Mouse (Mus musculus): ENCODE measurements around the gene Syne3. TPM values are rescaled to one million over a fixed set of nuclear protein-coding genes. Genes with fewer than 3 reads are reported as not detected.

The Syne3 gene
- polyA plus RNA-seq, 1 experiment from 2014 or later, result 0.31 TPM

DNA sequence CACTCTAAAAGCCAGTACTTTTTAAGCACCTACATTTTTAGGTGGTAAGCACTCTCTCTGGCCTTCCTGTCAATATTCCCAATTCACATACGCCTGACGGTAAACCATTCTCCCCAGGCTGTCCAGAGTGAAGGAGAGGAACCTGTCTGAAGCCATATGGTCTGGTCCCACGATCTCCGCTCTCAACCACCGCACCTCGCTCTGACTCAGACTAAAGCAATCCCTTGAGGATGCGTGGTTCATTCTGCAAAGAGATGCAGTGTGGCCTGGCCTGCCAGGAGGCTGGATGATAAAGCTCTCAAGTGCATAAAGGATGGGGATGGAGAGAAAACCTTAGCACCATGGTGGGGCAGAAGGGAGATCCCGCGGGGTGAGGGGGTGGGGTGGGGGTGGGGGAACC, 49.6 kb downstream of the Syne3 start:
- no peaks in the 10 kb centered on the region for H3K27me3 ChIP-seq (ENCODE audit: control insufficient read depth, insufficient read depth, low read length)
- WGBS, result 62% methylated on average over 9 of the region's 9 CpGs
- H3K4me3 ChIP-seq (ENCODE audit: low read depth, low read length), result no peak overlapping the region
- no peaks in the 10 kb centered on the region for H3K36me3 ChIP-seq (ENCODE audit: control insufficient read depth, insufficient read depth, low read length)
- no peak for DNase-seq (ENCODE audit: low spot score)
- H3K9me3 ChIP-seq (ENCODE audit: control insufficient read depth, low read length), result no peaks in the 10 kb centered on the region
- H3K4me2 ChIP-seq (ENCODE audit: low read depth, severe bottlenecking), result no peak overlapping the region
- no peak for ATAC-seq (ENCODE audit: insufficient number of reproducible peaks, low FRiP score, low TSS enrichment, low read depth)
- no peak overlapping the region for H3K9ac ChIP-seq (ENCODE audit: low read length)
- peaks cover 9% of the 10 kb centered on the region for H3K4me1 ChIP-seq (ENCODE audit: control insufficient read depth, insufficient read depth, low read length)
- H3K27ac ChIP-seq (replicated peaks; ENCODE audit: low read depth, low read length), result no peak overlapping the region

- Histone ChIP-seq H3K9me3 (ENCODE audit: control insufficient read depth, low read length) (no peaks in the 10 kb centered on the region), H3K27me3 (ENCODE audit: control insufficient read depth, insufficient read depth, low read length) (no peaks in the 10 kb centered on the region), H3K4me1 (ENCODE audit: control insufficient read depth, insufficient read depth, low read length) (peaks cover 4% of the 10 kb centered on the region), H3K36me3 (ENCODE audit: control insufficient read depth, insufficient read depth, low read length) (no peaks in the 10 kb centered on the region), H3K9ac (ENCODE audit: low read length) (no peak overlapping the region), H3K27ac (replicated peaks; ENCODE audit: low read depth, low read length) (no peak overlapping the region), H3K4me2 (ENCODE audit: low read depth, severe bottlenecking) (no peak overlapping the region), H3K4me3 (ENCODE audit: low read depth, low read length) (no peak overlapping the region)
- ATAC-seq (ENCODE audit: insufficient number of reproducible peaks, low FRiP score, low TSS enrichment, low read depth) (no peak), DNase-seq (ENCODE audit: low spot score) (no peak)
- 80% methylated on average over 11 of the region's 11 CpGs for WGBS
Observed at GRCm38 (mm10) chr12:104958263-104958662, 51.3 kb downstream of the Syne3 start.

DNA sequence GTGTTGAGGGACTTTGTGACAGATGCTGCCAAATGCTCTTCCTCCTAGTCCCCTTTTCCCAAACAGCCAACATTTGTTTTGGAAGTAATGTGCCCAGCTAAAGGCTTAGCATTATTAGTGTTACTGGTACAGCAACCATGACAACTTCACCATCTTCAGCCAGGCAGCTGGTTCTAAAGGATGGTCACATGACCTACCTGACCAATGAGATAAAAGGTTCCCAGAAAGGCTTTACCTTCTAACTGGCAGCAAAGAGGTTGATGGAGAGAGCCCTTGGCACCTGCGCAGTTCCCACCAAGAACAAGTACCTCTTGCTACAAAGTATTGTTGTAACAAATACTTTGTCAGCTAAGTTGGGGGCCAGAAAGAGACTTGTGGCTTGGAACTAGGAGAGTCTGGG, 52.4 kb downstream of the Syne3 start:
- H3K4me2 ChIP-seq (ENCODE audit: low read depth, severe bottlenecking), result no peak overlapping the region
- H3K36me3 ChIP-seq (ENCODE audit: control insufficient read depth, insufficient read depth, low read length), result no peaks in the 10 kb centered on the region
- DNase-seq (ENCODE audit: low spot score) (no peak), ATAC-seq (ENCODE audit: insufficient number of reproducible peaks, low FRiP score, low TSS enrichment, low read depth) (no peak)
- no peaks in the 10 kb centered on the region for H3K4me1 ChIP-seq (ENCODE audit: control insufficient read depth, insufficient read depth, low read length)
- H3K27me3 ChIP-seq (ENCODE audit: control insufficient read depth, insufficient read depth, low read length), result no peaks in the 10 kb centered on the region
- H3K9ac ChIP-seq (ENCODE audit: low read length), result no peak overlapping the region
- 100% methylated on average over 1 of the region's 1 CpGs for whole genome bisulfite sequencing
- no peak overlapping the region for H3K27ac ChIP-seq (replicated peaks; ENCODE audit: low read depth, low read length)
- no peak overlapping the region for H3K4me3 ChIP-seq (ENCODE audit: low read depth, low read length)
- H3K9me3 ChIP-seq (ENCODE audit: control insufficient read depth, low read length), result no peaks in the 10 kb centered on the region

DNA sequence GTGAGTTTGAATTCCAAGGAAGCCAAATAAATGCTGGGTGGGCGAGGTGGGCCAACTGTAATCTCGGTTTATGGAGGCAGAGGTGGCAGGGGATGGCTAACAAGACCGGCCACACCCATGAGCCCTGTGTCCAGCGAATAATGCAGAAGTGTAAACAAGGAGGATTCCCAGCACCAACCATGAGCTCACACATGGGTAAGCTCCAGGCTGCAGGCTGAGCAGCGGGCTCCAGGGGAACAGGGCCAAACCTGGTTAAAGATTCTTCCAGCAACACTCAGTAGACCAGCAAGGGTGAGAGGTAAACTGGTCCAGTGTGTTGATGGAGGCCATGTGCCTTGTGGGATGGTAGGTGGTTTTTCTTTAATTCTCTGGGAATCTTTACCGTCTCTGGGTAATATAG, 53.2 kb downstream of the Syne3 start:
- Histone ChIP-seq H3K27ac (replicated peaks; ENCODE audit: low read depth, low read length) (no peak overlapping the region), H3K9me3 (ENCODE audit: control insufficient read depth, low read length) (no peaks in the 10 kb centered on the region), H3K4me3 (ENCODE audit: low read depth, low read length) (no peak overlapping the region), H3K36me3 (ENCODE audit: control insufficient read depth, insufficient read depth, low read length) (no peaks in the 10 kb centered on the region), H3K4me1 (ENCODE audit: control insufficient read depth, insufficient read depth, low read length) (no peaks in the 10 kb centered on the region), H3K9ac (ENCODE audit: low read length) (no peak overlapping the region), H3K27me3 (ENCODE audit: control insufficient read depth, insufficient read depth, low read length) (no peaks in the 10 kb centered on the region), H3K4me2 (ENCODE audit: low read depth, severe bottlenecking) (no peak overlapping the region)
- ATAC-seq (ENCODE audit: insufficient number of reproducible peaks, low FRiP score, low TSS enrichment, low read depth) (no peak), DNase-seq (ENCODE audit: low spot score) (no peak)
- WGBS, result 76% methylated on average over 6 of the region's 6 CpGs

GRCm38 (mm10) chr12:104955003-104955800, 54.4 kb downstream of the Syne3 start:
- DNase-seq (ENCODE audit: low spot score) (no peak), ATAC-seq (ENCODE audit: insufficient number of reproducible peaks, low FRiP score, low TSS enrichment, low read depth) (no peak)
- Histone ChIP-seq H3K4me2 (ENCODE audit: low read depth, severe bottlenecking) (no peak overlapping the region), H3K4me1 (ENCODE audit: control insufficient read depth, insufficient read depth, low read length) (no peaks in the 10 kb centered on the region), H3K27me3 (ENCODE audit: control insufficient read depth, insufficient read depth, low read length) (no peaks in the 10 kb centered on the region), H3K9me3 (ENCODE audit: control insufficient read depth, low read length) (no peaks in the 10 kb centered on the region), H3K4me3 (ENCODE audit: low read depth, low read length) (no peak overlapping the region), H3K36me3 (ENCODE audit: control insufficient read depth, insufficient read depth, low read length) (no peaks in the 10 kb centered on the region), H3K27ac (replicated peaks; ENCODE audit: low read depth, low read length) (no peak overlapping the region), H3K9ac (ENCODE audit: low read length) (no peak overlapping the region)
- 71% methylated on average over 17 of the region's 17 CpGs for WGBS

GRCm38 (mm10) chr12:104953941-104954340, 55.7 kb downstream of the Syne3 start:
- H3K9ac ChIP-seq (ENCODE audit: low read length), result no peak overlapping the region
- no peak overlapping the region for H3K27ac ChIP-seq (replicated peaks; ENCODE audit: low read depth, low read length)
- H3K9me3 ChIP-seq (ENCODE audit: control insufficient read depth, low read length), result no peaks in the 10 kb centered on the region
- no peak overlapping the region for H3K4me3 ChIP-seq (ENCODE audit: low read depth, low read length)
- H3K36me3 ChIP-seq (ENCODE audit: control insufficient read depth, insufficient read depth, low read length), result no peaks in the 10 kb centered on the region
- H3K27me3 ChIP-seq (ENCODE audit: control insufficient read depth, insufficient read depth, low read length), result no peaks in the 10 kb centered on the region
- 23% methylated on average over 4 of the region's 4 CpGs for WGBS
- ATAC-seq (ENCODE audit: insufficient number of reproducible peaks, low FRiP score, low TSS enrichment, low read depth), result no peak
- DNase-seq (ENCODE audit: low spot score), result peak; percentile 83
- no peak overlapping the region for H3K4me2 ChIP-seq (ENCODE audit: low read depth, severe bottlenecking)
- no peaks in the 10 kb centered on the region for H3K4me1 ChIP-seq (ENCODE audit: control insufficient read depth, insufficient read depth, low read length)

GRCm38 (mm10) chr12:104952458-104952857, 57.2 kb downstream of the Syne3 start:
- H3K4me3 ChIP-seq (ENCODE audit: low read depth, low read length), result no peak overlapping the region
- H3K9ac ChIP-seq (ENCODE audit: low read length), result 0 out of 2 replicates have a peak overlapping the region, but pooled peaks have one; percentile 12
- 12% methylated on average over 5 of the region's 5 CpGs for WGBS
- no peaks in the 10 kb centered on the region for H3K4me1 ChIP-seq (ENCODE audit: control insufficient read depth, insufficient read depth, low read length)
- no peaks in the 10 kb centered on the region for H3K36me3 ChIP-seq (ENCODE audit: control insufficient read depth, insufficient read depth, low read length)
- H3K9me3 ChIP-seq (ENCODE audit: control insufficient read depth, low read length), result no peaks in the 10 kb centered on the region
- H3K27ac ChIP-seq (replicated peaks; ENCODE audit: low read depth, low read length), result no peak overlapping the region
- ATAC-seq (ENCODE audit: insufficient number of reproducible peaks, low FRiP score, low TSS enrichment, low read depth) (peak; percentile 37; the same call in 1 of the 2 replicates), DNase-seq (ENCODE audit: low spot score) (peak; percentile 87)
- no peak overlapping the region for H3K4me2 ChIP-seq (ENCODE audit: low read depth, severe bottlenecking)
- H3K27me3 ChIP-seq (ENCODE audit: control insufficient read depth, insufficient read depth, low read length), result no peaks in the 10 kb centered on the region

DNA sequence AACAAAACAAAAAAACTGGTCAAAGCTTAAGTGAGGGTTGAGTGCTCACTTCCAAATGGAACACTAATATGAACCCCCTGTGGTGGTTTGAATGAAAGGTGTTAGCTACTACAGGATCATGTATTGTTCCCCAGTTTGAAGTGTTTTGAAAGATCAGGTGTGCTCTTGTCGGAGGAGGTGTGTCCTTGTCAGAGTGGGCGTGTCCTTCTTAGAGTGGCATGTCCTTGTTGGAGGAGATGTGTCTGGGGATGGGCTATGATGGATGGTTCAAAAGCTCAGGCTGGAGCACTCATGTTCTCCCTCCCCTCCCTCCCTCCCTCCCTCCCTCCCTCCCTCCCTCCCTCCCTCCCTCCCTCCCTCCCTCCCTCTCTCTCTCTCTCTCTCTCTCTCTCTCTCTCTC, 61.7 kb downstream of the Syne3 start:
- H3K4me2 ChIP-seq (ENCODE audit: low read depth, severe bottlenecking), result no peak overlapping the region
- DNase-seq (ENCODE audit: low spot score), result no peak
- H3K27me3 ChIP-seq (ENCODE audit: control insufficient read depth, insufficient read depth, low read length), result no peaks in the 10 kb centered on the region
- no peak overlapping the region for H3K4me3 ChIP-seq (ENCODE audit: low read depth, low read length)
- ATAC-seq (ENCODE audit: insufficient number of reproducible peaks, low FRiP score, low TSS enrichment, low read depth), result no peak
- H3K9me3 ChIP-seq (ENCODE audit: control insufficient read depth, low read length), result no peaks in the 10 kb centered on the region; the same call in 1 of the 2 replicates
- H3K4me1 ChIP-seq (ENCODE audit: control insufficient read depth, insufficient read depth, low read length), result no peaks in the 10 kb centered on the region
- 74% methylated on average over 2 of the region's 2 CpGs for WGBS
- no peak overlapping the region for H3K9ac ChIP-seq (ENCODE audit: low read length)
- no peak overlapping the region for H3K27ac ChIP-seq (replicated peaks; ENCODE audit: low read depth, low read length)
- H3K36me3 ChIP-seq (ENCODE audit: control insufficient read depth, insufficient read depth, low read length), result no peaks in the 10 kb centered on the region

DNA sequence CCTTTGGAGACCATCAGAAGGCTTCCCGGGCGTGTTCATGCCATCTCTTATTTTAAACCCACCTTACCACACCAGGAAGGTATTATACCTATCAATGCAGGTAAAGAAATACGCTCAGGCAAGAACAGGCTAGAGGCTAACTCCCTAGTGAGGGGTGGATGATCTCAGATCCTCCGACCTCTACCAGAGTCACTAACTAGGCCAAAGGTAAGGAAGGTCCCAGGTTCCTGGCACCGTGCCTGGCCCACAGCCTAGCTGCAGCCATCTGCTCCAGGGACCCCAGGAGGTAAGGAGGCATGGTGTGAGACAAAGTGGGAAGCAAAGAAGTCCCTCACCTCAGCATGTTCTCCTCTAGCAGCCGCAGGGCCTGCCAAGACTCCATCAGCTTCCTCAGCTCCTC, 63.4 kb downstream of the Syne3 start:
- H3K27me3 ChIP-seq (ENCODE audit: control insufficient read depth, insufficient read depth, low read length), result no peaks in the 10 kb centered on the region
- no peak overlapping the region for H3K27ac ChIP-seq (replicated peaks; ENCODE audit: low read depth, low read length)
- 93% methylated on average over 6 of the region's 6 CpGs for WGBS
- DNase-seq (ENCODE audit: low spot score) (no peak), ATAC-seq (ENCODE audit: insufficient number of reproducible peaks, low FRiP score, low TSS enrichment, low read depth) (no peak)
- no peak overlapping the region for H3K4me2 ChIP-seq (ENCODE audit: low read depth, severe bottlenecking)
- H3K4me1 ChIP-seq (ENCODE audit: control insufficient read depth, insufficient read depth, low read length), result no peaks in the 10 kb centered on the region
- no peak overlapping the region for H3K4me3 ChIP-seq (ENCODE audit: low read depth, low read length)
- no peaks in the 10 kb centered on the region for H3K36me3 ChIP-seq (ENCODE audit: control insufficient read depth, insufficient read depth, low read length)
- no peak overlapping the region for H3K9ac ChIP-seq (ENCODE audit: low read length)
- no peaks in the 10 kb centered on the region; the same call in 1 of the 2 replicates for H3K9me3 ChIP-seq (ENCODE audit: control insufficient read depth, low read length)
